Mouse (Mus musculus) small intestine, adult 2 months (tissue): ENCODE data around the gene Hps5.

ENCODE experiments used
- CTCF ChIP-seq: fragments of 200-500 bp; IDR thresholded peaks from 2 replicates; pipeline ENCODE4 v1.5.1; 2012; ENCODE audit warnings: low read depth, mild to moderate bottlenecking, control low read depth, inconsistent platforms, low read length, moderate library complexity, mixed read lengths; ENCODE audit not compliant: insufficient replicate concordance, insufficient read length; ENCODE audit errors: extremely low read depth
- POLR2A ChIP-seq: fragments of 200-500 bp; IDR thresholded peaks from 2 replicates; pipeline ENCODE4 v1.6.1; 2012; ENCODE audit warnings: low read depth, mild to moderate bottlenecking, control low read depth, inconsistent platforms, low read length, moderate library complexity

- no peak for TF ChIP-seq CTCF
- no peak for TF ChIP-seq POLR2A
Observed at GRCm38 (mm10) chr7:46745816-46746215, 50.0 kb downstream of the Hps5 start.
